Mouse (Mus musculus): Measurements from ENCODE around the gene Trim67.

DNA sequence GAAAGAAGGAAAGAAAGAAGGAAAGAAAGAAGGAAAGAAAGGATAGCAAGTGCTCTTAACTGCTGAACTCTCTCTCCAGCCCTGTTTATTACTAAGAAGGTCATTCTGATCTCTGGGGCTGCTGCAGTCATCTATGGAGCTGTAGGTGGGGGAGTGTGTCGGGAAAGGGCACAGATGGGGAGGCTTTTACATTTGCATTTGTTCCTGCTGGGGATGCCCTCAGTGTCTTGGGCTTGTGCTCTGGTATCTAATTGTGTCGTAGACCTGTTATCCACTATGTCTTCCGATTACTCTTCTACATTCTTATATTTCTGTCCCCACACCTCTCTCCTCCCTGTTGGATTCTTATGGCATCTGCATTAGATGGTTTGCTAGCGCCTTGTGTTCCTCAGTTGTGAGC, 13.1 kb downstream of the Trim67 start:
- TF ChIP-seq CTCF (IDR thresholded peaks at IDR 0.05; ENCODE audit: control insufficient read depth, insufficient read depth, low read length) (no peak), POLR2A (IDR thresholded peaks at IDR 0.05; ENCODE audit: borderline replicate concordance, control insufficient read depth, low read depth, low read length) (no peak)
